In genomic region chr7:130475970-130476369, GRCm38 (mm10) we compare ENCODE assay signal across 9 mouse cellular contexts. TPM values are rescaled to one million over a fixed set of nuclear protein-coding genes. Genes with fewer than 3 reads are reported as not detected.
DNase-seq lines count a peak whose midpoint lies in the region; ATAC-seq lines count a peak whose summit lies in the region.
"Had no signal": no experiment of that assay in that cellular context is flagged by ENCODE, and none has a peak within 500 bp of the region (broad histone marks: within the 10 kb centered on the region; RNA-seq: fewer than 3 reads in every experiment).

No protein-coding gene starts in this region.

- intact Hi-C loops in left cerebral cortex, postnatal 10 days (cut with DNase I) = loop anchor here (5.0 kb wide), 1 partner anchor 204 kb away; no protein-coding TSS in a partner anchor

- 33% methylated on average over 2 of the region's 2 CpGs for WGBS in intestine, embryonic 15.5 days
- WGBS in stomach, embryonic 14.5 days = 27% methylated on average over 2 of the region's 2 CpGs

- H3K4me2 ChIP-seq in intestine, embryonic 15.5 days (replicated peaks) = no peak overlapping the region
- no peak overlapping the region for H3K4me2 ChIP-seq in stomach, embryonic 14.5 days (replicated peaks; ENCODE audit: low read depth, low read length)
- H3K4me2 ChIP-seq: heart, embryonic 13.5 days had no signal

- no peaks in the 10 kb centered on the region for H3K4me1 ChIP-seq in intestine, embryonic 15.5 days (replicated peaks)
- H3K4me1 ChIP-seq in stomach, embryonic 14.5 days (ENCODE audit: control insufficient read depth, insufficient read depth, low read length) = no peaks in the 10 kb centered on the region
- H3K4me1 ChIP-seq: heart, embryonic 13.5 days had no signal

- peak; percentile 94 for ATAC-seq in frontal cortex, adult (ENCODE audit: low TSS enrichment)
- peak; percentile 68; the same call in 1 of the 2 replicates for ATAC-seq in intestine, embryonic 15.5 days
- peak; percentile 98 for ATAC-seq in megakaryocyte-erythroid progenitor cell, adult 5-6 weeks (replicated peaks; ENCODE audit: low FRiP score, low TSS enrichment, poor library complexity, severe bottlenecking)
- ATAC-seq in stomach, embryonic 14.5 days (ENCODE audit: insufficient number of reproducible peaks, insufficient read depth, low FRiP score, low read depth) = peak; percentile 67; the same call in 1 of the 2 replicates

- no peak overlapping the region for H3K27ac ChIP-seq in intestine, embryonic 15.5 days
- H3K27ac ChIP-seq in stomach, embryonic 14.5 days (ENCODE audit: low read length) = no peak overlapping the region
- H3K27ac ChIP-seq: heart, embryonic 13.5 days had no signal

- DNase-seq in urinary bladder, postnatal 36 days (ENCODE audit: low spot score in 2 of 2) = peak; percentile 22 to 38
- no peak for DNase-seq in urinary bladder, postnatal 4 days (ENCODE audit: low spot score in 2 of 2)
- DNase-seq in cerebellum, adult 8-10 months = peak; percentile 44
- peak; percentile 37 to 75 for DNase-seq in left cerebral cortex, postnatal 10 days (ENCODE audit: extremely low spot score in 1 of 2, low spot score in 2 of 2)

- no peaks in the 10 kb centered on the region for H3K9me3 ChIP-seq in intestine, embryonic 15.5 days
- no peaks in the 10 kb centered on the region for H3K9me3 ChIP-seq in stomach, embryonic 14.5 days (ENCODE audit: control insufficient read depth, low read depth, low read length)
- H3K9me3 ChIP-seq: heart, embryonic 13.5 days had no signal

- no peaks in the 10 kb centered on the region for H3K36me3 ChIP-seq in intestine, embryonic 15.5 days
- peaks cover 10% of the 10 kb centered on the region for H3K36me3 ChIP-seq in stomach, embryonic 14.5 days (ENCODE audit: control insufficient read depth, insufficient read depth, low read length)

- no peak overlapping the region for H3K9ac ChIP-seq in intestine, embryonic 15.5 days
- H3K9ac ChIP-seq in stomach, embryonic 14.5 days (replicated peaks; ENCODE audit: low read depth, low read length) = no peak overlapping the region
- H3K9ac ChIP-seq: heart, embryonic 13.5 days had no signal

- H3K4me3 ChIP-seq in intestine, embryonic 15.5 days (replicated peaks) = no peak overlapping the region
- H3K4me3 ChIP-seq in stomach, embryonic 14.5 days (ENCODE audit: low read depth, low read length) = no peak overlapping the region
- H3K4me3 ChIP-seq: heart, embryonic 13.5 days had no signal

- no peaks in the 10 kb centered on the region for H3K27me3 ChIP-seq in intestine, embryonic 15.5 days (replicated peaks)
- H3K27me3 ChIP-seq in stomach, embryonic 14.5 days (ENCODE audit: control insufficient read depth, insufficient read depth, low read length) = no peaks in the 10 kb centered on the region
- H3K27me3 ChIP-seq: heart, embryonic 13.5 days had no signal

RNA-seq across cellular contexts. Expression of gene Ate1, which starts 44.2 kb away (rescaled TPM):
- 53.9 and 57.5 TPM in 2 replicates for polyA plus RNA-seq in intestine, embryonic 15.5 days (2015; fragmentation: Nextera tagmentation; extraction: Ambion mirVana)
- total RNA-seq in left cerebral cortex, postnatal 10 days (2021) = 10 to 100 TPM; 56.0 to 56.9 TPM
- total RNA-seq in megakaryocyte-erythroid progenitor cell, adult 5-6 weeks (2014; fragmentation: Nextera tagmentation) = 31.9 and 32.1 TPM in 2 replicates
- total RNA-seq in megakaryocyte-erythroid progenitor cell, adult 5-6 weeks (2017) = 60.6 and 66.9 TPM in 2 replicates
- polyA plus RNA-seq in stomach, embryonic 14.5 days (2014; fragmentation: Nextera tagmentation; extraction: Ambion mirVana) = 69.9 and 72.8 TPM in 2 replicates

Comparison
In these comparisons a context has a peak if more than half of its experiments do, and no peak if none do; other contexts are left out.
1. DNase-seq: peak in urinary bladder, postnatal 36 days (2 of 2), cerebellum, adult 8-10 months (single experiment) and left cerebral cortex, postnatal 10 days (2 of 2); none in urinary bladder, postnatal 4 days (0 of 2).
2. Peak in every context shown above with its lines, with median percentiles within 50 percentile points of each other: ATAC-seq.